Mouse (Mus musculus): ENCODE data around the gene Sp1. TPM values are rescaled to one million over a fixed set of nuclear protein-coding genes. Genes with fewer than 3 reads are reported as not detected.

The Sp1 gene
- polyA plus RNA-seq, 1 experiment from 2014 or later = 9.7 TPM

- no peak for DNase-seq (ENCODE audit: extremely low spot score, low spot score)
- no peaks in the 10 kb centered on the region for H3K27me3 ChIP-seq (ENCODE audit: poor library complexity, severe bottlenecking)
- H3K27ac ChIP-seq = peak overlapping the region; percentile 99
- H3K4me3 ChIP-seq = peak overlapping the region; percentile 79
- WGBS = 17% methylated on average over 34 of the region's 34 CpGs
- H3K9me3 ChIP-seq = no peaks in the 10 kb centered on the region
- peaks cover 24% of the 10 kb centered on the region for H3K36me3 ChIP-seq (replicated peaks)
- H3K4me1 ChIP-seq = peaks cover 58% of the 10 kb centered on the region
Measured at GRCm38 (mm10) chr15:102404608-102405488, 1.1 kb upstream of the Sp1 start.

DNA sequence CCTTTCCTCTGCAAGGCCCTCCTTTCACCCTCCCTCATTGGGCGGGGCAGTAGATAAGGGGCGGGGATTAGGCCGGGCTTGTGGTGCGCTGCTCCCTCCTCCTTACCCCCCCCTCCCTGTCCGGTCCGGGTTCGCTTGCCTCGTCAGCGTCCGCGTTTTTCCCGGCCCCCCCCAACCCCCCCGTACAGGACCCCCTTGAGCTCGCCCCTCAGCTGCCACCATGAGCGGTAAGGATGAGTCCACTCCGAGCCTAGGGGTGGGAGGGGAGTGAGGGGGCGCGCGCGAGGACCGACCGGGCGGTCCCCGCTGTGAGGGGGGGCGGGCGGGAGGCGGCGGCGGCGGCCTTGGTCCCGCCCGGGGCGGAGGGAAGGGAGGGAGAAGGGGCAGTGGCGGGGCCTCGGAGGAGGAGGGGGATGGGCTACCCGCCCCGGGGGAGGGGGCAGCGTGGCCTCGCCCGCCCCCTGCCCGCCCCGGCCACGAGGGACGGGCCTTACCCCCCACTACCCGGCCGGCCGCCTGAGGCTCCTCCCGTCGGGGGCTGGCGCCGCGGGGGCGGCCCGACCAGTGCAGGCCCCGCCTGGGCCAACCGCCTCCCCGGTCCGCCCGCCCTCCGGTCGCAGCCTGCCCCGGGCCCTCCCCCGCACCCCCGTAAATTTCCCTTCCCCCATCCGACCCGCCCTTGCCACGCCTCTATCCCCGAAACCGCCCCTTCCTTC lies 411 bp downstream of the Sp1 start:
- H3K4me1 ChIP-seq = peaks cover 55% of the 10 kb centered on the region
- DNase-seq (ENCODE audit: extremely low spot score, low spot score) = peak; percentile 77
- WGBS = under 1% methylated on average over 25 of the region's 69 CpGs

DNA sequence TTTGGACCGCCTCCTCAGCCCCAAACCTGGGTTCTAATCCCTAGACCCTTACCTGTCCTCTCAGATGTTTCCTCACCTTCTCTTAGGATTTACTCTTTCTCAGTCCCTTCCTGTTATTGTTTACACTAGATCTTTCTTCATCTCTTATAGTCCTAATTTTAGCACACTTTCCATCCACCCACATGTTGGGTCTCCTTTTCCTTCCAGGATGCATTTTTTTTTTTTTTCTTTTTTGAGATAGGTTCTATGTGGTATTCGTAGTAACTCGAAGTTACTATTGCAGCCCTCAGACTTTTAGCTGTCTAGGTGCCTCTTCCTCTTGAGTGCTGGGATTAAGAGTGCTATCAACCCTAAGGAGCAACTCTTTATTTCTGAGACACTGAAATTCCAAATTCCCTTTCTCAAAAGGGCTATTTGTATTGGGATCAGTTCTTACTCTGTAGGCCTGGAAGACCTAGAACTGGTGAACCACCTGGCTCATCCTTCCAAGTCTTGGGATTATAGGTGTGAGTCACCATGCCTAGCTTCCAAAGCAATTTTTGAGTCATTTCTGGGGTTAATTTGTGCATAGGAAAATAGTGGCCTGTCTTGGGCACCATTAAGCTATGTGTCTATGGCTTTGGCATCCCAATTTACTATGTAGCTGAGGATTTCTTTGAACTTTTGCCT lies 1.1 kb downstream of the Sp1 start:
- Histone ChIP-seq H3K9me3 (no peaks in the 10 kb centered on the region; the same call in 1 of the 2 replicates), H3K36me3 (replicated peaks) (peaks cover 46% of the 10 kb centered on the region), H3K27ac (peak overlapping the region; percentile 99), H3K4me1 (peaks cover 55% of the 10 kb centered on the region), H3K4me3 (peak overlapping the region; percentile 79), H3K27me3 (ENCODE audit: poor library complexity, severe bottlenecking) (no peaks in the 10 kb centered on the region)
- WGBS = 37% methylated on average over 3 of the region's 3 CpGs
- no peak for DNase-seq (ENCODE audit: extremely low spot score, low spot score)

More for the DNA sequence above, 411 bp downstream of the Sp1 start:
- Histone ChIP-seq H3K4me3 (peak overlapping the region; percentile 79), H3K36me3 (replicated peaks) (peaks cover 39% of the 10 kb centered on the region), H3K27me3 (ENCODE audit: poor library complexity, severe bottlenecking) (no peaks in the 10 kb centered on the region), H3K9me3 (no peaks in the 10 kb centered on the region), H3K27ac (peak overlapping the region; percentile 99)

DNA sequence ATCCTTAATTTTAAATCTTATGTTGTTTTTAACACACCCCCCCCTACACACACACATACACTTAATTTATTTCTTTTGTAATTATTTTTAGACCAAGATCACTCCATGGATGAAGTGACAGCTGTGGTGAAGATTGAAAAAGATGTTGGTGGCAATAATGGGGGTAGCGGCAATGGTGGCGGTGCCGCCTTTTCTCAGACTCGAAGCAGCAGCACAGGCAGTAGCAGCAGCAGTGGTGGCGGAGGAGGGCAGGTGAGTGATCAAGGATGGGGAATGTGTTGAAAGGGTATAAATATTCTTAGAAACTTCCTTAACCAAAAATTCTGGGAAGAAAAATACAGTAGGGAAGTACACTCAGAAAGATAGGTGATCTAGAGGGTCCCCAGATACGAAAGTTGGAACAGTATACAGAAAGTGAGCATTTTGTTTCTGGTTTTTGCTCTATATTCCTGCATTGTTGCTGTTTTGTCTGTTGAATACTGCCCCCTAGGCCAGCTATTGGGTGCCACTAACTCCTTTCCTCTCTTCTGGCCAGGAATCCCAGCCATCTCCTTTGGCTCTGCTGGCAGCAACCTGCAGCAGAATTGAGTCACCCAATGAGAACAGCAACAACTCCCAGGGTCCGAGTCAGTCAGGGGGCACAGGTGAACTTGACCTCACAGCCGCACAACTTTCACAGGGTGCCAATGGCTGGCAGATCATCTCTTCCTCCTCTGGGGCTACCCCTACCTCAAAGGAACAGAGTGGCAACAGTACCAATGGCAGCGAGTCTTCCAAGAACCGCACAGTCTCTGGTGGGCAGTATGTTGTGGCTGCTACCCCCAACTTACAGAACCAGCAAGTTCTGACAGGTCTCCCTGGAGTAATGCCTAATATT lies 2.0 kb downstream of the Sp1 start:
- no peak overlapping the region for H3K27ac ChIP-seq
- peaks cover 55% of the 10 kb centered on the region for H3K4me1 ChIP-seq
- no peak for DNase-seq (ENCODE audit: extremely low spot score, low spot score)
- 96% methylated on average over 10 of the region's 10 CpGs for WGBS
- H3K27me3 ChIP-seq (ENCODE audit: poor library complexity, severe bottlenecking) = no peaks in the 10 kb centered on the region
- H3K9me3 ChIP-seq = peaks cover 7% of the 10 kb centered on the region; the same call in 1 of the 2 replicates
- H3K4me3 ChIP-seq = peak overlapping the region; percentile 34; the same call in 1 of the 2 replicates
- peaks cover 54% of the 10 kb centered on the region for H3K36me3 ChIP-seq (replicated peaks)

GRCm38 (mm10) chr15:102408558-102409130 lies 2.7 kb downstream of the Sp1 start:
- Histone ChIP-seq H3K36me3 (replicated peaks) (peaks cover 62% of the 10 kb centered on the region), H3K9me3 (peaks cover 7% of the 10 kb centered on the region; the same call in 1 of the 2 replicates), H3K4me3 (peak overlapping the region; percentile 34; the same call in 1 of the 2 replicates), H3K27ac (no peak overlapping the region), H3K4me1 (peaks cover 55% of the 10 kb centered on the region), H3K27me3 (ENCODE audit: poor library complexity, severe bottlenecking) (no peaks in the 10 kb centered on the region)
- 84% methylated on average over 2 of the region's 2 CpGs for whole genome bisulfite sequencing
- no peak for DNase-seq (ENCODE audit: extremely low spot score, low spot score)

- H3K4me1 ChIP-seq = peaks cover 55% of the 10 kb centered on the region
- 97% methylated on average over 3 of the region's 3 CpGs for WGBS
- H3K36me3 ChIP-seq (replicated peaks) = peaks cover 68% of the 10 kb centered on the region
- H3K27ac ChIP-seq = no peak overlapping the region
- peaks cover 7% of the 10 kb centered on the region; the same call in 1 of the 2 replicates for H3K9me3 ChIP-seq
- H3K4me3 ChIP-seq = peak overlapping the region; percentile 34; the same call in 1 of the 2 replicates
- DNase-seq (ENCODE audit: extremely low spot score, low spot score) = no peak
- no peaks in the 10 kb centered on the region for H3K27me3 ChIP-seq (ENCODE audit: poor library complexity, severe bottlenecking)
Measured at GRCm38 (mm10) chr15:102409286-102409685, 3.3 kb downstream of the Sp1 start.

GRCm38 (mm10) chr15:102411077-102411476 lies 5.1 kb downstream of the Sp1 start:
- no peak overlapping the region for H3K27ac ChIP-seq
- peaks cover 47% of the 10 kb centered on the region for H3K4me1 ChIP-seq
- no peak for DNase-seq (ENCODE audit: extremely low spot score, low spot score)
- H3K9me3 ChIP-seq = peaks cover 7% of the 10 kb centered on the region; the same call in 1 of the 2 replicates
- peaks cover 86% of the 10 kb centered on the region for H3K36me3 ChIP-seq (replicated peaks)
- peak overlapping the region; percentile 34; the same call in 1 of the 2 replicates for H3K4me3 ChIP-seq
- WGBS = 90% methylated on average over 1 of the region's 1 CpGs
- H3K27me3 ChIP-seq (ENCODE audit: poor library complexity, severe bottlenecking) = no peaks in the 10 kb centered on the region

- no peak for DNase-seq (ENCODE audit: extremely low spot score, low spot score)
- Histone ChIP-seq H3K9me3 (peaks cover 7% of the 10 kb centered on the region; the same call in 1 of the 2 replicates), H3K36me3 (replicated peaks) (peaks cover 97% of the 10 kb centered on the region)
Measured at GRCm38 (mm10) chr15:102413687-102414086, 7.7 kb downstream of the Sp1 start.

DNA sequence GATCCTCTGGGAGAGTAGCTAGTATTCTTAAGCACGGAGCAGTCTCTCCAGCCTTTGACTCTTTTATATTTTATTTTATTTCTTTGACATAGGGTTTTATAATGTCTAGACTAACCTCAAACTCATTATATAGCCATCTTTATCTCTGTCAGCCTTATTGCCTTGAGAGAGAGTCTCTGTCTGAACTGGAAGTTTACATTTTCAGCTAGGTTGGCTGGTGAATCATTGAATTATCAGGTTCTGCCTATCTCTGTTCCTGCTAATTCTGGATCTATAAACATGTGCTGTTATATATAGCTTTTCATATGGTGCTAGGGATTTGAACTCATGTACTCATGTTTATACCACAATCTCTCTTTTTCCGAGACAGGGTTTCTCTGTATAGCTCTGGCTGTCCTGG lies 11.6 kb downstream of the Sp1 start:
- no peak overlapping the region for H3K27ac ChIP-seq
- 95% methylated on average over 2 of the region's 2 CpGs for WGBS
- H3K4me1 ChIP-seq = no peaks in the 10 kb centered on the region
- H3K4me3 ChIP-seq = no peak overlapping the region
- H3K27me3 ChIP-seq (ENCODE audit: poor library complexity, severe bottlenecking) = no peaks in the 10 kb centered on the region
- peaks cover 90% of the 10 kb centered on the region for H3K36me3 ChIP-seq (replicated peaks)
- DNase-seq (ENCODE audit: extremely low spot score, low spot score) = no peak
- peaks cover 3% of the 10 kb centered on the region; the same call in 1 of the 2 replicates for H3K9me3 ChIP-seq

More at GRCm38 (mm10) chr15:102413687-102414086, 7.7 kb downstream of the Sp1 start:
- Histone ChIP-seq H3K4me3 (no peak overlapping the region), H3K27me3 (ENCODE audit: poor library complexity, severe bottlenecking) (no peaks in the 10 kb centered on the region), H3K27ac (no peak overlapping the region), H3K4me1 (peaks cover 24% of the 10 kb centered on the region)

DNA sequence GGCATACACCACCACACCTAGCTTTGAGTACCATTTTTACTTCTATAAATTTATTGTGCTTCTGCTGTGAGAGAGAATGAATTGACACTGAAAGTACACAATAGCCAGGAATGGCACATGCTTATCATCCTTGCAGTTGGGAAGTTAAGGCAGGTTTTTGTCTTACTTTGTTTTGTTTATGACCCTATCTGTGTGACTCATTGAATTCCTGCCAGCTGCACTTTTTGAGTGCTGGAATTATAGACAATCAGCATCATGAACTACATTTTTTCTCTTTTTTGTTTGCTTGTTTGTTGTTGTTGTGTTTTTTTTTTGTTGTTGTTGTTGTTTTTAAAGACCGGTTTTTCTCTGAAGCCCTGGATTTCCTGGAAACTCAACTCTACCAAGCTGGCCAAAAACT lies 15.0 kb downstream of the Sp1 start:
- peaks cover 90% of the 10 kb centered on the region for H3K36me3 ChIP-seq (replicated peaks)
- no peak overlapping the region for H3K4me3 ChIP-seq
- WGBS = 62% methylated on average over 1 of the region's 1 CpGs
- no peaks in the 10 kb centered on the region for H3K9me3 ChIP-seq
- H3K27ac ChIP-seq = no peak overlapping the region
- no peak for DNase-seq (ENCODE audit: extremely low spot score, low spot score)
- H3K4me1 ChIP-seq = no peaks in the 10 kb centered on the region
- H3K27me3 ChIP-seq (ENCODE audit: poor library complexity, severe bottlenecking) = no peaks in the 10 kb centered on the region

- no peaks in the 10 kb centered on the region for H3K27me3 ChIP-seq (ENCODE audit: poor library complexity, severe bottlenecking)
- H3K27ac ChIP-seq = no peak overlapping the region
- no peaks in the 10 kb centered on the region for H3K9me3 ChIP-seq
- no peak for DNase-seq (ENCODE audit: extremely low spot score, low spot score)
- H3K4me3 ChIP-seq = no peak overlapping the region
- 64% methylated on average over 3 of the region's 3 CpGs for WGBS
- H3K36me3 ChIP-seq (replicated peaks) = peaks cover 91% of the 10 kb centered on the region
- no peaks in the 10 kb centered on the region for H3K4me1 ChIP-seq
Measured at GRCm38 (mm10) chr15:102421437-102421836, 15.5 kb downstream of the Sp1 start.

Measured in forebrain, embryonic 10.5 days (tissue).